Mouse (Mus musculus) neutrophil, adult 65 days (primary cell): ENCODE results near the gene Prkar2a. TPM values are rescaled to one million over a fixed set of nuclear protein-coding genes. Genes with fewer than 3 reads are reported as not detected.

Experiments
- total RNA-seq: library from RNA; stranded (reverse); gene quantifications from 2 replicates; pipeline ENCODE4 v1.2.4, GENCODE M21; 2023

The Prkar2a gene
- 10.8 and 13.2 TPM in 2 replicates for total RNA-seq

DNA sequence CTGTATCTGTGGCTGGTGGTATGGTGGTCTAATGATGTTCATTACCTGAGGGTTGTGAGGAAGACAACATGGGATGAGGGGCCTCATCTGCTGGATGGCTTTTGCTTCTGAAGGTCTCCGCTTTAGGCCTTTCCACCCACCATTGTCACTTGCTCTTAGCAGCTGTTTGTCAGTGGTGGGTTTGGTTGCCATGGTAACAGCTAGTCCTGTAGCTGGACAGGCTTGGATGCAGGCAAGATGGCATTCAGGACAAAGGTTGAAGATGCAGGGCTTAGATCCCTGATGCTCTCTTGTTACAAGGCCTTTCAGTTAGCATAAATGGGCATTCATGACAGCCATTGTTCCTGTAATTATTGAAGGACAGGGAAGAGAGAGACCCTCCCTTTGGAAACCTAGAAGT, at the start of gene Prkar2a:
Gene Prkar2a, plus strand, starts transcription at position 209 of the 400 bp plus-strand sequence.

DNA sequence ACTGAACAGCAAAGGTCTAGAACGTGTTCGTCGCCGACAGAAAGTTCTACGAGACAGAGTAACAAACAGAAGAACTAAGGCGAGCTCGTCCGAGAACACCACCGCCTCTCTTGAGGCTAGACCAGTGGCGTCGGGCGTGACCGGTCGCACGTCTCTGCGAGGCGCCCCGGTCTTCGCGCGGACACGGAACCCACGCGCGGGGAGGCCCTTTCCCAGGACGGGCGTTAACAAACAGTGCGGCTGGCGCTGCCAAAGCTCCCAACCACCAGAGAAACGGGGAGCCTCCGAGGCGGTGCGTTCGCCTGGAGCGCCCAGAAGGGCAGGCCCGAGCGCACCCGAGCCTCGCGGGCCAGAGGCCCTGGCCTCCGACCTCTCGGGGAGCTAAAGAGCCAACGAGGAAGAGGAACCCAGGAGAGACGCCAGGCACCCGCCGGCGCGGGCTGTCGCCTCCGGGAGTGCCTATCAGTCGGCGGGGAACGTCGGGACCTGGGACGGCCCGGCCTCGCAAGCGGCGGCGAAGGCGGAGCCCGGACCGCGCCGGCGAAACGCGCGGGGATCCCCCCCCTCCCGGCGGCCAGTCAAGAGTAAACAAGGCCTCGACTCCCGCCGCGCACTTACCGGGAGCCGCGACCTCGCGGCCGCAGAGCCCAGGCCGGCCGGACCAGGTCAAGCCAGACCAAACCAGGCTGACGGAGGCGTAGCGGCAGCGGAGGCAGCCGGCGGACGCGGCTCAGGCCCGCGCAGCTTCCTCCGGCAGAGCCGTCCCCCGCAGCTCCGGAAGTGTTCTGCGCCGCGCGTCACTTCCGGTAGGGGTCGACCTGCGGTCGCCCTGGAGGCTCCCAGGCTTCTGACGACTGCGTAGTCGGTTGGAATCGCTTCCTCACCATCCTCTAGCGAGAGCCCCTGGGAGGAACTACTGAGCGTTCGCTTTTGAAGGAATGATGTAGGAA, 40.2 kb upstream of the Prkar2a start, which contains the start of gene Arih2:
Gene Arih2, minus strand, starts transcription at position 776 of the 950 bp plus-strand sequence.

DNA sequence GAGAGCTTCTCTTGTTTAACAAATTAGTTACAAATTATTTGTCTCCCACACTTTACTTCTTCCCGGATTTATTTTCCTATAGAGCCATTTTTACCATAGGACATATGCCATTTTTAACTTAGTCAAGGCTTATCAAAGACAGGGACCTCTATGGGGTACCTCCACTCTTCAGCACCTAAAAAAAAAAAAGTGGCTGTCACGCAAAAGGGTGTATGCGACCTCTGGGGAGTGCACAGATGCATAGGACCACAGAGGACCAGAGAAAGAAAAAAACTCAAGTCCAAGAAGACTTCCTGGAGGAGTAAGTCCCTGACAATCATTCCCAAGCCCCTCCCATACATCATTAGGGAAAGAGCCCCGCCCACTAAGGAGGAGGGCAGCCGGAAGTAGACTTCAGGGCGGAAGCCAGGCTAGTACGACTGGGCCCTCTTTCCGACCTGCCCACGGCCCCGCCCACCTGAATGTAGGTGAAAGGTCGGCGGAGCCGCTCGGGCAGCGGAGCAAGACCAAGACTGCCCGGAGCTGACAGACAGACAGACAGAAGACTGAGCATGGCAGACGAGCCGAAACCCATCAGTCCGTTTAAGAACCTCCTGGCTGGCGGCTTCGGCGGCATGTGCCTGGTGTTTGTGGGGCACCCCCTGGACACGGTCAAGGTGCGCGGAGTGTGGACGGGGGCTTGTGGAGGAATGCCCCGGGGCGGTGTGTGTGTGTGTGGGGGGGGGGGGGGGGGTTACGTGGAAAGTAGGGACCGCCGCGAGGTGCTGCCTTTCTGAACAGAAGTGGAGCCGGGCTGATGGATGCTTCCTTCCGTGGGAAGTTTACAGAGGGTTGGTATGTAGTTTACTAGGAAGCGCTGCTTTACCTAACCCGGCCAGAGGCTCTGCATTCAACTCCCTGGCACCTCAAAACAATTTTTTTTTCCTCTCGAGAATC, 27.2 kb upstream of the Prkar2a start, which contains the start of gene Slc25a20:
Gene Slc25a20, plus strand, starts transcription at position 412 of the 936 bp plus-strand sequence.

DNA sequence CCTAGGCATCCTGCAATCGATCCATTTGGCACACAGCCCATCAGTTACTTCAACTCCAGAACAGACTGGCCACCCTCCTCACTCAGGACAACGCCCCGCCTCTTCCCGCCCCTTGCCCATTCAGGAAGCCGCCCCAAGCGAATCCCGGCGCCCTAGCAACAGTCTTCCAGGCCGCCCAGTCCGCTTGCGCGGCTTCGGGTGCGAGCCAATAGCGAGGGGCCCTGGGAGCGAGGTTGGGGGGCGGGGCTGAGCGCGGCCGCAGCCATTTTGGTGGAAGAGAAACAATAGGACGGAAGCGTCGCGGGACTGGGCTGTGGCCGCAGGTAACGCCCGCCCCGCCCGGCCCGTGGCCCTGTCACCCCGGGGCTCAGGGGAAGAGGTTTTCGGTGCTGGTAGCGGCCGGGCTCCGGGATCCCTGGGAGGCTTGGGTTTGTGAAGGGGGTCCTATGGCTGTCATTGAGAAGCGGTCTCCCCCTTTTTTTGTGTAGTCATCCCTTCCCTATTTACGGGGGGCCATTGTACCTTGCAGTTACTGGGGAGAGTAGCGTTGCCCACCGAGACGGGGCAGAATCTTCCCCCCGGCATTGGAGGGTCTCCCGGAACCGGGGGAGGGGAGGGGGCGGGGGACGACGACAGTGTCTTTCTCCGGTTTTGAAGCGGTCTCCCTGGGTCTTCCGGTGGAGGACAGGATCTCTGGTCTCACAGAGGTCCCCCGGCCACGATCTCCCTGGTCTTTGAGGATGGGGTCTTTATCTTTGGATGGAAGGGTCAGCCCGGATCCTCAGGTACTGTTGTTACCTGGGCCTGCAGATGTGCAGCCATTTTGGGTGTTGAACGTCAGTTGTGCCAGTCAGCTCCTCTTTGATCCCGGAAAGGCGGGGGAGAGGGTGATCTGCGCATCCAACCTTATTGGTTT, 94.7 kb downstream of the Prkar2a start, which contains the start of gene Ip6k2:
Gene Ip6k2, plus strand, starts transcription at position 249 of the 916 bp plus-strand sequence.

Other genes with a start within 250 kb of the Prkar2a start
- gene Ccdc71, start 228.8 kb upstream of the Prkar2a start, total RNA-seq, result 9.9 and 10.5 TPM in 2 replicates
- gene Klhdc8b, start 227.7 kb upstream of the Prkar2a start, total RNA-seq, result 0.59 and 1.6 TPM in 2 replicates
- gene Lamb2, start 209.6 kb upstream of the Prkar2a start, total RNA-seq, result 0.44 and 0.79 TPM in 2 replicates
- 228 and 301 TPM in 2 replicates for gene Usp19, start 198.7 kb upstream of the Prkar2a start, total RNA-seq
- gene Qars, start 181.6 kb upstream of the Prkar2a start, total RNA-seq, result 107 and 121 TPM in 2 replicates
- gene Qrich1, start 172.5 kb upstream of the Prkar2a start, total RNA-seq, result 116 and 150 TPM in 2 replicates
- 71.0 and 72.2 TPM in 2 replicates for gene Impdh2, start 129.0 kb upstream of the Prkar2a start, total RNA-seq
- 21.4 and 26.7 TPM in 2 replicates for gene Ndufaf3, start 121.9 kb upstream of the Prkar2a start, total RNA-seq
- gene Dalrd3, start 119.4 kb upstream of the Prkar2a start, total RNA-seq, result 23.0 and 31.6 TPM in 2 replicates
- gene Wdr6, start 110.6 kb upstream of the Prkar2a start, total RNA-seq, result 2.0 and 3.8 TPM in 2 replicates
- gene P4htm, start 91.6 kb upstream of the Prkar2a start, total RNA-seq, result 0.43 and 0.66 TPM in 2 replicates
- gene Arih2, start 39.9 kb upstream of the Prkar2a start, total RNA-seq, result 164 and 261 TPM in 2 replicates
- gene Slc25a20, start 27.2 kb upstream of the Prkar2a start, total RNA-seq, result 26.1 and 28.4 TPM in 2 replicates
- 41.5 and 54.6 TPM in 2 replicates for gene Ip6k2, start 94.5 kb downstream of the Prkar2a start, total RNA-seq
- gene Nckipsd, start 119.1 kb downstream of the Prkar2a start, total RNA-seq, result 6.0 and 8.7 TPM in 2 replicates
- gene Celsr3, start 137.0 kb downstream of the Prkar2a start, total RNA-seq, result 78.0 and 149 TPM in 2 replicates
- 8.0 and 8.1 TPM in 2 replicates for gene Slc26a6, start 164.0 kb downstream of the Prkar2a start, total RNA-seq
- not detected in 2 replicates for gene Tmem89, start 225.3 kb downstream of the Prkar2a start, total RNA-seq
- gene Uqcrc1, start 247.3 kb downstream of the Prkar2a start, total RNA-seq, result 139 and 161 TPM in 2 replicates